Mouse (Mus musculus) MEL (cell line): ENCODE results near the gene Rnf34. TPM values are rescaled to one million over a fixed set of nuclear protein-coding genes. Genes with fewer than 3 reads are reported as not detected.

Experiments
- DNase-seq: peaks from one replicate; pipeline ENCODE4 v3.0.0; 2011; ENCODE audit warnings: low read depth, low spot score
- H3K27ac ChIP-seq: 2 replicates; pipeline ENCODE4 v1.5.1; 2012; ENCODE audit warnings: low read depth, mild to moderate bottlenecking, control low read depth, low read length, moderate library complexity; ENCODE audit not compliant: control insufficient read depth
- H3K27me3 ChIP-seq, 2 experiments: fragments of 150-350 bp in 1 of 2; sonication (generic) in 1 of 2; 2 replicates each; pipeline ENCODE4 v1.6.1; 2012; ENCODE audit warnings: low read length in 2 of 2, mild to moderate bottlenecking in 2 of 2, improper control_type of control experiment in 1 of 2, moderate library complexity in 1 of 2; ENCODE audit not compliant: insufficient read depth in 2 of 2, control insufficient read depth in 1 of 2
- H3K36me3 ChIP-seq, 2 experiments: 2 replicates each; pipeline ENCODE4 v1.6.1; 2012 to 2014; ENCODE audit warnings: low read length in 2 of 2, improper control_type of control experiment in 1 of 2, inconsistent platforms in 1 of 2, mild to moderate bottlenecking in 1 of 2; ENCODE audit not compliant: insufficient read depth in 2 of 2, control insufficient read depth in 1 of 2
- H3K4me1 ChIP-seq, 2 experiments: fragments of 150-350 bp in 1 of 2; sonication (generic) in 1 of 2; 2 replicates each; pipeline ENCODE4 v1.6.1; 2012; ENCODE audit warnings: low read length in 2 of 2, improper control_type of control experiment in 1 of 2, mild to moderate bottlenecking in 1 of 2; ENCODE audit not compliant: insufficient read depth in 2 of 2, control insufficient read depth in 1 of 2
- H3K4me3 ChIP-seq, 2 experiments: fragments of 150-350 bp in 1 of 2; sonication (generic) in 1 of 2; 2 replicates each; pipeline ENCODE4 v1.5.1; 2012; ENCODE audit warnings: low read depth in 2 of 2, low read length in 2 of 2, mild to moderate bottlenecking in 2 of 2, moderate library complexity in 2 of 2, control low read depth in 1 of 2, improper control_type of control experiment in 1 of 2; ENCODE audit not compliant: control insufficient read depth in 1 of 2, insufficient read depth in 1 of 2
- H3K79me2 ChIP-seq: 2 replicates; pipeline ENCODE4 v1.6.1; 2012; ENCODE audit warnings: mild to moderate bottlenecking, low read length, moderate library complexity; ENCODE audit not compliant: control insufficient read depth, poor library complexity, insufficient read depth
- H3K9ac ChIP-seq: 2 replicates; pipeline ENCODE4 v1.6.1; 2012; ENCODE audit warnings: low read depth, mild to moderate bottlenecking, control low read depth, low read length, moderate library complexity; ENCODE audit not compliant: control insufficient read depth, poor library complexity, severe bottlenecking
- H3K9me3 ChIP-seq: fragments of 150-350 bp; sonication (generic); replicated peaks from 2 replicates; pipeline ENCODE4 v1.6.1; 2012; ENCODE audit warnings: mild to moderate bottlenecking, low read length, improper control_type of control experiment, moderate library complexity; ENCODE audit not compliant: insufficient read depth
- BHLHE40 ChIP-seq: IDR thresholded peaks from 2 replicates; pipeline ENCODE4 v1.6.1; 2012; ENCODE audit warnings: low read depth, mild to moderate bottlenecking, inconsistent platforms, low read length, improper control_type of control experiment, borderline replicate concordance
- CHD1 ChIP-seq: IDR thresholded peaks from 2 replicates; pipeline ENCODE4 v1.6.1; 2012; ENCODE audit warnings: low read depth, mild to moderate bottlenecking, inconsistent platforms, low read length, improper control_type of control experiment
- CTCF ChIP-seq, 3 experiments: IDR thresholded peaks in 2 of 3; conservative IDR thresholded peaks in 1 of 3; 2 replicates each; pipeline ENCODE4 v1.5.1; 2011 to 2012; ENCODE audit warnings: low read length in 3 of 3, low read depth in 2 of 3, mild to moderate bottlenecking in 2 of 3, improper control_type of control experiment in 1 of 3, inconsistent platforms in 1 of 3, mixed read lengths in 1 of 3, moderate library complexity in 1 of 3; ENCODE audit not compliant: control insufficient read depth in 1 of 3, insufficient read depth in 1 of 3, poor library complexity in 1 of 3, severe bottlenecking in 1 of 3
- GABPA ChIP-seq: IDR thresholded peaks from 2 replicates; pipeline ENCODE4 v1.6.1; 2012; ENCODE audit warnings: low read depth, mild to moderate bottlenecking, inconsistent platforms, low read length, improper control_type of control experiment, moderate library complexity
- JUND ChIP-seq: IDR thresholded peaks from 2 replicates; pipeline ENCODE4 v1.6.1; 2011; ENCODE audit warnings: low read depth, mild to moderate bottlenecking, improper control_type of control experiment, low read length
- KAT2A ChIP-seq: conservative IDR thresholded peaks from 2 replicates; pipeline ENCODE4 v1.6.1; 2012; ENCODE audit warnings: low read depth, low read length, improper control_type of control experiment, inconsistent platforms
- MAZ ChIP-seq: IDR thresholded peaks from 2 replicates; pipeline ENCODE4 v1.6.1; 2012; ENCODE audit warnings: low read depth, mild to moderate bottlenecking, inconsistent platforms, low read length, improper control_type of control experiment
- MXI1 ChIP-seq: IDR thresholded peaks from 2 replicates; pipeline ENCODE4 v1.6.1; 2011; ENCODE audit warnings: mild to moderate bottlenecking, low read depth, low read length, improper control_type of control experiment
- MYB ChIP-seq: IDR thresholded peaks from 2 replicates; pipeline ENCODE4 v1.6.1; 2011; ENCODE audit warnings: mild to moderate bottlenecking, low read depth, low read length, improper control_type of control experiment
- MYC ChIP-seq: IDR thresholded peaks from 2 replicates; pipeline ENCODE4 v1.6.1; 2011; ENCODE audit warnings: low read depth, mild to moderate bottlenecking, low read length, improper control_type of control experiment, moderate library complexity
- NRF1 ChIP-seq: IDR thresholded peaks from 2 replicates; pipeline ENCODE4 v1.6.1; 2014; ENCODE audit warnings: low read depth, mild to moderate bottlenecking, inconsistent platforms, low read length, improper control_type of control experiment, moderate library complexity; ENCODE audit not compliant: poor library complexity, insufficient read depth, severe bottlenecking
- POLR2A ChIP-seq, 2 experiments: IDR thresholded peaks; 2 replicates each; pipeline ENCODE4 v1.6.1; 2011 to 2012; ENCODE audit warnings: low read length in 2 of 2, mild to moderate bottlenecking in 2 of 2, control low read depth in 1 of 2, improper control_type of control experiment in 1 of 2, low read depth in 1 of 2, moderate library complexity in 1 of 2; ENCODE audit not compliant: control insufficient read depth in 1 of 2, insufficient read depth in 1 of 2, poor library complexity in 1 of 2
- POLR2AphosphoS5 ChIP-seq: IDR thresholded peaks from 2 replicates; pipeline ENCODE4 v1.6.1; 2012; ENCODE audit warnings: low read depth, borderline replicate concordance, mild to moderate bottlenecking, inconsistent platforms, low read length, moderate library complexity, mixed read lengths
- RAD21 ChIP-seq: IDR thresholded peaks from 2 replicates; pipeline ENCODE4 v1.6.1; 2011; ENCODE audit warnings: mild to moderate bottlenecking, low read depth, low read length, improper control_type of control experiment
- SMC3 ChIP-seq: IDR thresholded peaks from 2 replicates; pipeline ENCODE4 v1.6.1; 2011; ENCODE audit warnings: low read depth, low read length, improper control_type of control experiment
- TCF12 ChIP-seq: IDR thresholded peaks from 2 replicates; pipeline ENCODE4 v1.6.1; 2014; ENCODE audit warnings: low read depth, mild to moderate bottlenecking, inconsistent platforms, low read length, improper control_type of control experiment, moderate library complexity
- UBTF ChIP-seq: IDR thresholded peaks from 2 replicates; pipeline ENCODE4 v1.6.1; 2012; ENCODE audit warnings: low read depth, mild to moderate bottlenecking, inconsistent platforms, low read length, improper control_type of control experiment, moderate library complexity, borderline replicate concordance; ENCODE audit not compliant: insufficient read depth
- USF2 ChIP-seq, 2 experiments: IDR thresholded peaks; 2 replicates each; pipeline ENCODE4 v1.6.1; 2011 to 2012; ENCODE audit warnings: improper control_type of control experiment in 2 of 2, low read length in 2 of 2, borderline replicate concordance in 1 of 2, inconsistent platforms in 1 of 2, low read depth in 1 of 2, mild to moderate bottlenecking in 1 of 2; ENCODE audit not compliant: insufficient read depth in 1 of 2
- ZC3H11A ChIP-seq: IDR thresholded peaks from 2 replicates; pipeline ENCODE4 v1.6.1; 2012; ENCODE audit warnings: low read depth, mild to moderate bottlenecking, inconsistent platforms, low read length, improper control_type of control experiment
- ZNF384 ChIP-seq: IDR thresholded peaks from 2 replicates; pipeline ENCODE4 v1.6.1; 2012; ENCODE audit warnings: low read depth, mild to moderate bottlenecking, inconsistent platforms, low read length, improper control_type of control experiment
- polyA plus RNA-seq, 2 experiments: library from polyadenylated mRNA; stranded (reverse) in 1 of 2; unstranded in 1 of 2; fragments of >175 nt in 1 of 2; fragments of >200 nt in 1 of 2; gene quantifications; 2 replicates each; pipeline versions ENCODE4 v1.2.1 to v1.2.4; 2012; ENCODE audit warnings: low replicate concordance in 2 of 2, low read depth in 1 of 2; ENCODE audit not compliant: insufficient read length in 2 of 2, insufficient read depth in 1 of 2, missing spikeins in 1 of 2
- total RNA-seq: library from RNA; depleted of rRNA; stranded (reverse); fragments of 300-350 nt; gene quantifications from 2 replicates; pipeline ENCODE4 v1.2.3, GENCODE M21; 2012

The Rnf34 gene
- total and polyA plus RNA-seq, 3 experiments: 14.8 to 27.4 TPM; not detected in 1

- Histone ChIP-seq H3K79me2 (no peaks in the 10 kb centered on the region), H3K4me1 (no peaks in the 10 kb centered on the region), H3K36me3 (no peaks in the 10 kb centered on the region), H3K9me3 (no peaks in the 10 kb centered on the region), H3K9ac (no peak overlapping the region), H3K4me3 (no peak overlapping the region), H3K27me3 (no peaks in the 10 kb centered on the region), H3K27ac (no peak overlapping the region)
- no peak for TF ChIP-seq UBTF
- peak; percentile 32; the same call in 1 of the 2 replicates for TF ChIP-seq SMC3
- no peak for TF ChIP-seq ZNF384
- TF ChIP-seq POLR2A (IDR thresholded peaks at IDR 0.05; ENCODE audit: control insufficient read depth in 1 of 2, insufficient read depth in 1 of 2, low read depth in 1 of 2, low read length in 2 of 2, poor library complexity in 1 of 2): no peak
- no peak for TF ChIP-seq MYB
- no peak for TF ChIP-seq MYC
- TF ChIP-seq RAD21: peak; percentile 16
- TF ChIP-seq KAT2A: no peak
- TF ChIP-seq CTCF (IDR thresholded peaks at IDR 0.05 in 2 of 3, conservative IDR thresholded peaks at IDR 0.05 in 1 of 3; ENCODE audit: control insufficient read depth in 1 of 3, insufficient read depth in 1 of 3, low read depth in 2 of 3, low read length in 3 of 3, poor library complexity in 1 of 3, severe bottlenecking in 1 of 3): peak; percentile 43 to 57 (median 57)
- TF ChIP-seq MXI1: no peak
- no peak for TF ChIP-seq GABPA
- peak; percentile 52 for DNase-seq
Observed at GRCm38 (mm10) chr5:122912863-122913262, 63.0 kb downstream of the Rnf34 start.

DNA sequence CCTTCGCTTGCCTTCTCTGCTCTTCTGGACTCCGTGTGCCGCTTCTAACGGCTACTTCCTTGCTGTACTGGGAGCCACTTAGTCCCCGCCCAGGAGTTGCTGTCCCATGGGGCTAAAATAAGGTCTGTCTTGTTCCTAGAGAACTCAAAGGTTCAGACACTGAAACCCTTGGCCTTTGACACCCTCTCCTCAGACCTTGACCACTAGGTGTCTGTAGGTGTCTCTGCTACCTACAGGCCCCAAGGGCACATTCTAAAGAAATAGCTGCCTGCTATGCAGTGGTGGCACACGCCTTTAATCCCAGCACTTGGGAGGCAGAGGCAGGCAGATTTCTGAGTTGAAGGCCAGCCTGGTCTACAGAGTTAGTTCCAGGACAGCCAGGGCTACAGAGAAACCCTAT, 66.3 kb downstream of the Rnf34 start:
- DNase-seq: no peak
- TF ChIP-seq USF2 (IDR thresholded peaks at IDR 0.05; ENCODE audit: borderline replicate concordance in 1 of 2, insufficient read depth in 1 of 2, low read depth in 1 of 2, low read length in 2 of 2) (no peak), RAD21 (no peak), CHD1 (no peak), MAZ (no peak), ZC3H11A (no peak), POLR2AphosphoS5 (no peak), TCF12 (no peak), NRF1 (no peak), JUND (no peak), BHLHE40 (no peak), POLR2A (IDR thresholded peaks at IDR 0.05; ENCODE audit: control insufficient read depth in 1 of 2, insufficient read depth in 1 of 2, low read depth in 1 of 2, low read length in 2 of 2, poor library complexity in 1 of 2) (no peak), GABPA (no peak)
- Histone ChIP-seq H3K36me3 (no peaks in the 10 kb centered on the region), H3K9me3 (no peaks in the 10 kb centered on the region), H3K79me2 (no peaks in the 10 kb centered on the region), H3K27me3 (no peaks in the 10 kb centered on the region), H3K4me1 (no peaks in the 10 kb centered on the region), H3K9ac (no peak overlapping the region), H3K27ac (no peak overlapping the region), H3K4me3 (no peak overlapping the region)
